Mouse (Mus musculus): ENCODE measurements around the gene Acacb. TPM values are rescaled to one million over a fixed set of nuclear protein-coding genes. Genes with fewer than 3 reads are reported as not detected.

The Acacb gene
- polyA plus RNA-seq, 1 experiment from 2014 or later, result 1.6 TPM

- peak; percentile 57; the same call in 1 of the 2 replicates for ATAC-seq (ENCODE audit: low FRiP score)
- H3K4me3 ChIP-seq (ENCODE audit: low read depth, low read length), result no peak overlapping the region
- no peaks in the 10 kb centered on the region for H3K36me3 ChIP-seq (ENCODE audit: control insufficient read depth, insufficient read depth, low read length)
- H3K27me3 ChIP-seq (ENCODE audit: control insufficient read depth, insufficient read depth, low read length), result peaks cover 58% of the 10 kb centered on the region
- no peaks in the 10 kb centered on the region for H3K9me3 ChIP-seq (ENCODE audit: control insufficient read depth, low read length)
- H3K4me1 ChIP-seq (replicated peaks; ENCODE audit: control insufficient read depth, insufficient read depth, low read length), result peaks cover 8% of the 10 kb centered on the region
- 33% methylated on average over 12 of the region's 12 CpGs for WGBS
- no peak overlapping the region for H3K27ac ChIP-seq (ENCODE audit: low read depth, low read length)
- H3K9ac ChIP-seq (ENCODE audit: low read depth, low read length), result no peak overlapping the region
- H3K4me2 ChIP-seq (replicated peaks; ENCODE audit: low read depth, low read length), result no peak overlapping the region
- DNase-seq (ENCODE audit: low spot score), result peak; percentile 46
Observed at GRCm38 (mm10) chr5:114279382-114280143, 133.2 kb downstream of the Acacb start.

- Histone ChIP-seq H3K9me3 (ENCODE audit: control insufficient read depth, low read length) (no peaks in the 10 kb centered on the region), H3K4me2 (replicated peaks; ENCODE audit: low read depth, low read length) (no peak overlapping the region), H3K27me3 (ENCODE audit: control insufficient read depth, insufficient read depth, low read length) (peaks cover 36% of the 10 kb centered on the region), H3K4me1 (replicated peaks; ENCODE audit: control insufficient read depth, insufficient read depth, low read length) (0 out of 2 replicates have a peak, but pooled peaks cover 2% of the 10 kb centered on the region), H3K9ac (ENCODE audit: low read depth, low read length) (no peak overlapping the region), H3K36me3 (ENCODE audit: control insufficient read depth, insufficient read depth, low read length) (no peaks in the 10 kb centered on the region), H3K27ac (ENCODE audit: low read depth, low read length) (no peak overlapping the region), H3K4me3 (ENCODE audit: low read depth, low read length) (no peak overlapping the region)
- no peak for DNase-seq (ENCODE audit: low spot score)
- no peak for ATAC-seq (ENCODE audit: low FRiP score)
- WGBS, result 58% methylated on average over 6 of the region's 6 CpGs
Observed at GRCm38 (mm10) chr5:114282346-114282745, 136.0 kb downstream of the Acacb start.

- DNase-seq (ENCODE audit: low spot score) (no peak), ATAC-seq (ENCODE audit: low FRiP score) (no peak)
- H3K27ac ChIP-seq (ENCODE audit: low read depth, low read length), result no peak overlapping the region
- H3K4me2 ChIP-seq (replicated peaks; ENCODE audit: low read depth, low read length), result no peak overlapping the region
- no peaks in the 10 kb centered on the region for H3K9me3 ChIP-seq (ENCODE audit: control insufficient read depth, low read length)
- peaks cover 34% of the 10 kb centered on the region for H3K27me3 ChIP-seq (ENCODE audit: control insufficient read depth, insufficient read depth, low read length)
- no peaks in the 10 kb centered on the region for H3K36me3 ChIP-seq (ENCODE audit: control insufficient read depth, insufficient read depth, low read length)
- no peak overlapping the region for H3K9ac ChIP-seq (ENCODE audit: low read depth, low read length)
- 77% methylated on average over 13 of the region's 13 CpGs for WGBS
- no peaks in the 10 kb centered on the region; the same call in 1 of the 2 replicates for H3K4me1 ChIP-seq (replicated peaks; ENCODE audit: control insufficient read depth, insufficient read depth, low read length)
- H3K4me3 ChIP-seq (ENCODE audit: low read depth, low read length), result no peak overlapping the region
Observed at GRCm38 (mm10) chr5:114284604-114285397, 138.5 kb downstream of the Acacb start.

- H3K36me3 ChIP-seq (ENCODE audit: control insufficient read depth, insufficient read depth, low read length), result no peaks in the 10 kb centered on the region
- DNase-seq (ENCODE audit: low spot score) (no peak), ATAC-seq (ENCODE audit: low FRiP score) (no peak)
- no peak overlapping the region for H3K4me2 ChIP-seq (replicated peaks; ENCODE audit: low read depth, low read length)
- peaks cover 38% of the 10 kb centered on the region for H3K27me3 ChIP-seq (ENCODE audit: control insufficient read depth, insufficient read depth, low read length)
- WGBS, result 82% methylated on average over 3 of the region's 3 CpGs
- H3K4me1 ChIP-seq (replicated peaks; ENCODE audit: control insufficient read depth, insufficient read depth, low read length), result no peaks in the 10 kb centered on the region; the same call in 1 of the 2 replicates
- no peak overlapping the region for H3K9ac ChIP-seq (ENCODE audit: low read depth, low read length)
- H3K27ac ChIP-seq (ENCODE audit: low read depth, low read length), result no peak overlapping the region
- H3K9me3 ChIP-seq (ENCODE audit: control insufficient read depth, low read length), result no peaks in the 10 kb centered on the region
- no peak overlapping the region for H3K4me3 ChIP-seq (ENCODE audit: low read depth, low read length)
Observed at GRCm38 (mm10) chr5:114285398-114285700, 139.0 kb downstream of the Acacb start.

GRCm38 (mm10) chr5:114286102-114286501, 139.8 kb downstream of the Acacb start:
- no peak overlapping the region for H3K9ac ChIP-seq (ENCODE audit: low read depth, low read length)
- no peak overlapping the region for H3K4me3 ChIP-seq (ENCODE audit: low read depth, low read length)
- no peak overlapping the region for H3K4me2 ChIP-seq (replicated peaks; ENCODE audit: low read depth, low read length)
- no peak for ATAC-seq (ENCODE audit: low FRiP score)
- no peaks in the 10 kb centered on the region for H3K9me3 ChIP-seq (ENCODE audit: control insufficient read depth, low read length)
- no peak overlapping the region for H3K27ac ChIP-seq (ENCODE audit: low read depth, low read length)
- DNase-seq (ENCODE audit: low spot score), result no peak
- no peaks in the 10 kb centered on the region; the same call in 1 of the 2 replicates for H3K4me1 ChIP-seq (replicated peaks; ENCODE audit: control insufficient read depth, insufficient read depth, low read length)
- H3K27me3 ChIP-seq (ENCODE audit: control insufficient read depth, insufficient read depth, low read length), result peaks cover 40% of the 10 kb centered on the region
- no peaks in the 10 kb centered on the region for H3K36me3 ChIP-seq (ENCODE audit: control insufficient read depth, insufficient read depth, low read length)
- 79% methylated on average over 4 of the region's 4 CpGs for WGBS

GRCm38 (mm10) chr5:114286872-114287571, 140.7 kb downstream of the Acacb start:
- Histone ChIP-seq H3K27ac (ENCODE audit: low read depth, low read length) (no peak overlapping the region), H3K9me3 (ENCODE audit: control insufficient read depth, low read length) (no peaks in the 10 kb centered on the region), H3K27me3 (ENCODE audit: control insufficient read depth, insufficient read depth, low read length) (peaks cover 35% of the 10 kb centered on the region), H3K36me3 (ENCODE audit: control insufficient read depth, insufficient read depth, low read length) (no peaks in the 10 kb centered on the region), H3K9ac (ENCODE audit: low read depth, low read length) (no peak overlapping the region), H3K4me3 (ENCODE audit: low read depth, low read length) (no peak overlapping the region), H3K4me2 (replicated peaks; ENCODE audit: low read depth, low read length) (no peak overlapping the region), H3K4me1 (replicated peaks; ENCODE audit: control insufficient read depth, insufficient read depth, low read length) (no peaks in the 10 kb centered on the region; the same call in 1 of the 2 replicates)
- DNase-seq (ENCODE audit: low spot score) (no peak), ATAC-seq (ENCODE audit: low FRiP score) (no peak)
- WGBS, result 87% methylated on average over 16 of the region's 16 CpGs

GRCm38 (mm10) chr5:114288396-114288795, 142.1 kb downstream of the Acacb start:
- Histone ChIP-seq H3K4me1 (replicated peaks; ENCODE audit: control insufficient read depth, insufficient read depth, low read length) (no peaks in the 10 kb centered on the region; the same call in 1 of the 2 replicates), H3K4me2 (replicated peaks; ENCODE audit: low read depth, low read length) (no peak overlapping the region), H3K36me3 (ENCODE audit: control insufficient read depth, insufficient read depth, low read length) (no peaks in the 10 kb centered on the region), H3K4me3 (ENCODE audit: low read depth, low read length) (no peak overlapping the region), H3K9me3 (ENCODE audit: control insufficient read depth, low read length) (no peaks in the 10 kb centered on the region), H3K9ac (ENCODE audit: low read depth, low read length) (no peak overlapping the region), H3K27me3 (ENCODE audit: control insufficient read depth, insufficient read depth, low read length) (peaks cover 32% of the 10 kb centered on the region), H3K27ac (ENCODE audit: low read depth, low read length) (no peak overlapping the region)
- no peak for ATAC-seq (ENCODE audit: low FRiP score)
- no peak for DNase-seq (ENCODE audit: low spot score)
- 83% methylated on average over 5 of the region's 5 CpGs for WGBS

GRCm38 (mm10) chr5:114288874-114289273, 142.5 kb downstream of the Acacb start, which contains the start of gene Myo1h:
TSS of gene Myo1h (plus strand) at chr5:114289166.
- H3K27me3 ChIP-seq (ENCODE audit: control insufficient read depth, insufficient read depth, low read length), result peaks cover 33% of the 10 kb centered on the region
- H3K27ac ChIP-seq (ENCODE audit: low read depth, low read length), result no peak within 1 kb of the TSS
- no peaks in the 10 kb centered on the region for H3K9me3 ChIP-seq (ENCODE audit: control insufficient read depth, low read length)
- no peak within 1 kb of the TSS for H3K9ac ChIP-seq (ENCODE audit: low read depth, low read length)
- no peak within 1 kb of the TSS for H3K4me2 ChIP-seq (replicated peaks; ENCODE audit: low read depth, low read length)
- ATAC-seq (ENCODE audit: low FRiP score) (no peak), DNase-seq (ENCODE audit: low spot score) (no peak)
- H3K4me1 ChIP-seq (replicated peaks; ENCODE audit: control insufficient read depth, insufficient read depth, low read length), result no peaks in the 10 kb centered on the region; the same call in 1 of the 2 replicates
- no peak within 1 kb of the TSS for H3K4me3 ChIP-seq (ENCODE audit: low read depth, low read length)
- H3K36me3 ChIP-seq (ENCODE audit: control insufficient read depth, insufficient read depth, low read length), result no peaks in the 10 kb centered on the region
- 47% methylated on average over 13 of the region's 13 CpGs for WGBS
